Mouse (Mus musculus) CD4-positive helper T cell, adult 2 months (primary cell): ENCODE measurements around the gene Ube2z.
A peak's percentile ranks its signal among the peaks of the same experiment; 100 is the strongest.

ENCODE experiments used
- DNase-seq: peaks from one replicate; pipeline ENCODE4 v3.0.0-alpha.2; 2012; ENCODE audit warnings: low read depth, missing footprints, low spot score

The Ube2z gene

GRCm38 (mm10) chr11:96006852-96007515 is 58.2 kb downstream of the Ube2z start:
- peak; percentile 51 for DNase-seq

- peak; percentile 21 for DNase-seq
Observed at GRCm38 (mm10) chr11:96006367-96006851, 58.8 kb downstream of the Ube2z start.

GRCm38 (mm10) chr11:96005403-96006271 is 59.6 kb downstream of the Ube2z start, which contains the start of gene Igf2bp1:
TSS of gene Igf2bp1 (minus strand) at chr11:96005940.
- DNase-seq: peak; percentile 34

GRCm38 (mm10) chr11:96004793-96005402 is 60.3 kb downstream of the Ube2z start:
- peak; percentile 24 for DNase-seq

GRCm38 (mm10) chr11:96003969-96004792 is 61.0 kb downstream of the Ube2z start:
- no peak for DNase-seq

- no peak for DNase-seq
Observed at GRCm38 (mm10) chr11:96003100-96003900, 61.9 kb downstream of the Ube2z start.
